Mouse (Mus musculus): Measurements from ENCODE around the gene Mgat5.

GRCm38 (mm10) chr1:127275572-127276324 lies 70.9 kb downstream of the Mgat5 start:
- TF ChIP-seq CTCF (IDR thresholded peaks at IDR 0.05; ENCODE audit: low read depth, low read length) (no peak), POLR2A (IDR thresholded peaks at IDR 0.05; ENCODE audit: extremely low read depth, insufficient read depth, low read length) (no peak)

All from liver, adult 2 months (tissue).